Mouse (Mus musculus) stomach, postnatal 0 days (tissue): ENCODE results near the gene 1700042G07Rik. TPM values are rescaled to one million over a fixed set of nuclear protein-coding genes. Genes with fewer than 3 reads are reported as not detected.
"Not testable (repeated sequence)": the region's sequence is repeated elsewhere in the genome, so short reads cannot be mapped to it uniquely, and the experiment has no call there.

Source experiments
- ATAC-seq: fragments of 200-750 bp; cut with Nextera tagmentation; 2 replicates; pipeline ENCODE4 v1.8.0; 2017; ENCODE audit not compliant: low FRiP score, low TSS enrichment
- DNase-seq: peaks from one replicate; pipeline ENCODE4 v3.0.0-alpha.2; 2016; ENCODE audit warnings: low spot score
- H3K27ac ChIP-seq: fragments of 300-500 bp; sonication (generic); replicated peaks from 2 replicates; pipeline ENCODE4 v1.5.1; 2014; ENCODE audit warnings: mild to moderate bottlenecking, control low read depth
- H3K27me3 ChIP-seq: fragments of 300-500 bp; sonication (generic); 2 replicates; pipeline ENCODE4 v1.6.1; 2014; ENCODE audit warnings: low read length; ENCODE audit not compliant: control insufficient read depth, insufficient read depth
- H3K36me3 ChIP-seq: fragments of 300-500 bp; sonication (generic); 2 replicates; pipeline ENCODE4 v1.6.1; 2014; ENCODE audit warnings: low read length, mixed read lengths; ENCODE audit not compliant: control insufficient read depth, insufficient read depth
- H3K4me1 ChIP-seq: fragments of 300-500 bp; sonication (generic); replicated peaks from 2 replicates; pipeline ENCODE4 v1.6.1; 2014; ENCODE audit warnings: antibody characterized with exemption; ENCODE audit not compliant: control insufficient read depth, insufficient read depth
- H3K4me2 ChIP-seq: fragments of 300-500 bp; sonication (generic); replicated peaks from 2 replicates; pipeline ENCODE4 v1.6.1; 2014; ENCODE audit warnings: low read depth, mild to moderate bottlenecking, control low read depth, moderate library complexity
- H3K4me3 ChIP-seq: fragments of 300-500 bp; sonication (generic); 2 replicates; pipeline ENCODE4 v1.5.1; 2014; ENCODE audit warnings: low read depth, low read length, control low read depth
- H3K9ac ChIP-seq: fragments of 300-500 bp; sonication (generic); 2 replicates; pipeline ENCODE4 v1.6.1; 2014; ENCODE audit warnings: mild to moderate bottlenecking, low read length, control low read depth, mixed read lengths
- H3K9me3 ChIP-seq: fragments of 300-500 bp; sonication (generic); 2 replicates; pipeline ENCODE4 v1.6.1; 2016; ENCODE audit warnings: low read length; ENCODE audit not compliant: control insufficient read depth
- CTCF ChIP-seq: IDR thresholded peaks from 2 replicates; pipeline ENCODE4 v1.5.1; 2016; ENCODE audit warnings: antibody characterized with exemption, low read depth, mild to moderate bottlenecking, moderate library complexity
- EP300 ChIP-seq: optimal IDR thresholded peaks from 2 replicates; pipeline ENCODE3; 2016; ENCODE audit warnings: antibody characterized with exemption
- WGBS: fragments of 180-500 bp; shearing (Covaris S2); extraction: QIAGEN DNeasy Blood & Tissue Kit; methylation state at CpG from one replicate; pipeline ENCODE4 v1.1.7; 2014; 5-methylcytosine and 5-hydroxymethylcytosine counted together
- polyA plus RNA-seq: library from polyadenylated mRNA; unstranded; fragments of >200 nt; fragmentation: Nextera tagmentation; extraction: Ambion mirVana; gene quantifications from 2 replicates; pipeline ENCODE4 v1.2.1, GENCODE M21; 2015

1700042G07Rik gene
- polyA plus RNA-seq, 1 experiment from 2014 or later, result not detected

GRCm38 (mm10) chr4:116206531-116206930, 33.4 kb downstream of the 1700042G07Rik start:
- no peak for TF ChIP-seq EP300
- TF ChIP-seq CTCF, result no peak
- Histone ChIP-seq H3K4me1 (no peaks in the 10 kb centered on the region), H3K9ac (no peak overlapping the region), H3K9me3 (no peaks in the 10 kb centered on the region), H3K36me3 (no peaks in the 10 kb centered on the region), H3K27ac (no peak overlapping the region), H3K27me3 (no peaks in the 10 kb centered on the region), H3K4me2 (no peak overlapping the region), H3K4me3 (no peak overlapping the region)
- WGBS, result 48% methylated on average over 4 of the region's 4 CpGs
- DNase-seq, result no peak
- peak; percentile 61; the same call in 1 of the 2 replicates for ATAC-seq

GRCm38 (mm10) chr4:116208891-116209290, 35.7 kb downstream of the 1700042G07Rik start:
- TF ChIP-seq EP300, result no peak
- no peak for TF ChIP-seq CTCF
- ATAC-seq, result no peak
- Histone ChIP-seq H3K9me3 (no peaks in the 10 kb centered on the region), H3K27me3 (no peaks in the 10 kb centered on the region), H3K36me3 (no peaks in the 10 kb centered on the region), H3K4me2 (no peak overlapping the region), H3K4me3 (no peak overlapping the region), H3K9ac (no peak overlapping the region), H3K27ac (no peak overlapping the region), H3K4me1 (no peaks in the 10 kb centered on the region)
- no peak for DNase-seq
- 86% methylated on average over 1 of the region's 1 CpGs for WGBS

GRCm38 (mm10) chr4:116215895-116216605, 42.9 kb downstream of the 1700042G07Rik start:
- no peaks in the 10 kb centered on the region for H3K9me3 ChIP-seq
- no peaks in the 10 kb centered on the region for H3K27me3 ChIP-seq
- WGBS, result 71% methylated on average over 2 of the region's 2 CpGs
- no peak for TF ChIP-seq CTCF
- TF ChIP-seq EP300, result no peak
- H3K36me3 ChIP-seq, result no peaks in the 10 kb centered on the region
- H3K4me2 ChIP-seq, result no peak overlapping the region
- H3K4me1 ChIP-seq, result no peaks in the 10 kb centered on the region
- H3K9ac ChIP-seq, result no peak overlapping the region
- H3K27ac ChIP-seq, result no peak overlapping the region
- DNase-seq (no peak), ATAC-seq (no peak)
- H3K4me3 ChIP-seq, result no peak overlapping the region

GRCm38 (mm10) chr4:116217046-116217445, 43.9 kb downstream of the 1700042G07Rik start:
- no peak for ATAC-seq
- Histone ChIP-seq H3K36me3 (no peaks in the 10 kb centered on the region), H3K4me2 (no peak overlapping the region), H3K9ac (no peak overlapping the region), H3K4me3 (no peak overlapping the region), H3K9me3 (no peaks in the 10 kb centered on the region), H3K4me1 (no peaks in the 10 kb centered on the region), H3K27me3 (no peaks in the 10 kb centered on the region), H3K27ac (no peak overlapping the region)
- DNase-seq, result no peak
- WGBS, result 38% methylated on average over 2 of the region's 2 CpGs
- TF ChIP-seq CTCF, result no peak

GRCm38 (mm10) chr4:116217661-116218060, 44.5 kb downstream of the 1700042G07Rik start:
- not testable (repeated sequence) for H3K4me2 ChIP-seq, H3K9ac ChIP-seq, H3K36me3 ChIP-seq, H3K27ac ChIP-seq, H3K4me1 ChIP-seq, ATAC-seq, H3K9me3 ChIP-seq, H3K4me3 ChIP-seq, DNase-seq, H3K27me3 ChIP-seq
- WGBS, result 79% methylated on average over 1 of the region's 1 CpGs

GRCm38 (mm10) chr4:116219056-116219455, 45.9 kb downstream of the 1700042G07Rik start:
- H3K27ac ChIP-seq, result no peak overlapping the region
- ATAC-seq (no peak), DNase-seq (no peak)
- no peaks in the 10 kb centered on the region for H3K36me3 ChIP-seq
- no peak overlapping the region for H3K9ac ChIP-seq
- H3K4me1 ChIP-seq, result no peaks in the 10 kb centered on the region
- no peaks in the 10 kb centered on the region for H3K27me3 ChIP-seq
- no peak overlapping the region for H3K4me2 ChIP-seq
- TF ChIP-seq EP300, result no peak
- no peak for TF ChIP-seq CTCF
- H3K9me3 ChIP-seq, result no peaks in the 10 kb centered on the region
- 71% methylated on average over 1 of the region's 1 CpGs for WGBS
- no peak overlapping the region for H3K4me3 ChIP-seq
